Mouse (Mus musculus): ENCODE data around the gene Mrgpre. TPM values are rescaled to one million over a fixed set of nuclear protein-coding genes. Genes with fewer than 3 reads are reported as not detected.

The Mrgpre gene
- total RNA-seq, 4 experiments from 2014 or later: 2.7 to 5.1 (median 3.9) TPM

- DNase-seq: no peak
Observed at GRCm38 (mm10) chr7:143776137-143776536, 8.2 kb downstream of the Mrgpre start.

GRCm38 (mm10) chr7:143769461-143769860 is 14.8 kb downstream of the Mrgpre start:
- DNase-seq: no peak

- no peak for DNase-seq
Observed at GRCm38 (mm10) chr7:143768267-143768666, 16.0 kb downstream of the Mrgpre start.

- no peak for DNase-seq
Observed at GRCm38 (mm10) chr7:143766893-143767292, 17.4 kb downstream of the Mrgpre start, which contains the start of gene Mrgprg. TSS of gene Mrgprg (minus strand) at chr7:143766993.

- DNase-seq: no peak
Observed at GRCm38 (mm10) chr7:143764876-143765530, 19.3 kb downstream of the Mrgpre start.

GRCm38 (mm10) chr7:143763794-143764193 is 20.5 kb downstream of the Mrgpre start:
- DNase-seq: no peak

GRCm38 (mm10) chr7:143758956-143759355 is 25.3 kb downstream of the Mrgpre start:
- DNase-seq: no peak

GRCm38 (mm10) chr7:143757696-143758095 is 26.6 kb downstream of the Mrgpre start:
- DNase-seq: no peak

- DNase-seq: peak; percentile 78
Observed at GRCm38 (mm10) chr7:143757027-143757390, 27.3 kb downstream of the Mrgpre start.

GRCm38 (mm10) chr7:143756125-143757026 is 27.9 kb downstream of the Mrgpre start, which contains the start of gene Osbpl5:
TSS of gene Osbpl5 (minus strand) at chr7:143756985.
- no peak for DNase-seq

GRCm38 (mm10) chr7:143755357-143756124 is 28.8 kb downstream of the Mrgpre start:
- DNase-seq: peak; percentile 31

- DNase-seq: no peak
Observed at GRCm38 (mm10) chr7:143753990-143754715, 30.1 kb downstream of the Mrgpre start.

GRCm38 (mm10) chr7:143752606-143753005 is 31.7 kb downstream of the Mrgpre start:
- DNase-seq: no peak

- DNase-seq: no peak
Observed at GRCm38 (mm10) chr7:143752056-143752455, 32.2 kb downstream of the Mrgpre start.

- DNase-seq: no peak
Observed at GRCm38 (mm10) chr7:143751380-143751779, 32.9 kb downstream of the Mrgpre start.

GRCm38 (mm10) chr7:143749045-143749444 is 35.3 kb downstream of the Mrgpre start:
- DNase-seq: no peak

- DNase-seq: peak; percentile 80
Observed at GRCm38 (mm10) chr7:143748041-143748868, 36.0 kb downstream of the Mrgpre start.

GRCm38 (mm10) chr7:143740653-143741052 is 43.6 kb downstream of the Mrgpre start:
- no peak for DNase-seq

- peak; percentile 76 for DNase-seq
Observed at GRCm38 (mm10) chr7:143739511-143740461, 44.5 kb downstream of the Mrgpre start.

- no peak for DNase-seq
Observed at GRCm38 (mm10) chr7:143738601-143739006, 45.7 kb downstream of the Mrgpre start.
